Mouse (Mus musculus): Measurements from ENCODE around the gene Drc3. TPM values are rescaled to one million over a fixed set of nuclear protein-coding genes. Genes with fewer than 3 reads are reported as not detected.

The Drc3 gene
- total and polyA plus RNA-seq, 2 experiments from 2014 or later, result 8.6 to 9.2 TPM

DNA sequence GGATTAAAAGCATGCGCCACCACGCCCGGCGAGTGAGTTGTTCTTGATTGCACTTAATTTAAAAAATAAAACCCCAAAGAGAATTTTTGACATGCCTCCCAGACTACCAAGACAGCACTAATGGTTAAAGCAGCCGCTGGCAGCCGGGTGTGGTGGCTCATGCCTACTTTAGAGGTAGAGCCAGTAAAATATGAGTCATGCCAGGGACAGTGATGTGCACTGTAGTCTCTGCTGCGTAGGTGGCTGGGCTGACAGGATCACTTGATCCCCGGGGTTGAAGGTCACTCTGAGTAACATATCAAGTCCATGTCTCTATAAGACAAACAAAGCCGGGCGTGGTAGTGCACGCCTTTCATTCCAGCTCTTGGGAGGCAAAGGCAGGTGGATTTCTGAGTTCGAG lies 13.8 kb upstream of the Drc3 start:
- no peak for ATAC-seq (ENCODE audit: low FRiP score)
- DNase-seq (ENCODE audit: low spot score), result no peak
- no peak overlapping the region for H3K9ac ChIP-seq (replicated peaks; ENCODE audit: low read length, poor library complexity, severe bottlenecking)

DNA sequence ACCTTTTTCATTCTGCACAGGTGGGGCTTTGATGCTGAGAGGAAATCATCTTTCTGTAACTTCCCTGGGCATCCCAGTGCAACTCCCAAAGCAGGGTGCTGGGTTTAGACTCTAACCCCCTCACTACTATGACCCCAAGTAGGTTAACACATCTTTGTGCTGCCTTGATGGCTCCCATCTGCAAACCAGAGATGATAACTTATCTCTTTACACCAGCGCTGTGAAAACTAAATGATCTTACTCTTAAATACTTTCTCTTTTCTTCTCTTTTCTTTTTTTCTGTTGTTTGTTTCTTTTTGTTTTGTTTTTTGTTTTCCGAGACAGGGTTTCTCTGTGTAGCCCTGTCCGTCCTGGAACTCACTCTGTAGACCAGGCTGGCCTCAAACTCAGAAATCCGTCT lies 7.3 kb upstream of the Drc3 start:
- no peak for TF ChIP-seq CTCF (IDR thresholded peaks at IDR 0.05)

More for the DNA sequence above, 13.8 kb upstream of the Drc3 start:
- Histone ChIP-seq H3K27me3 (ENCODE audit: insufficient read depth, low read length) (no peaks in the 10 kb centered on the region), H3K27ac (ENCODE audit: low read depth, low read length) (no peak overlapping the region), H3K4me2 (ENCODE audit: low read depth, low read length, poor library complexity, severe bottlenecking) (no peak overlapping the region), H3K9me3 (ENCODE audit: low read length) (no peaks in the 10 kb centered on the region), H3K36me3 (ENCODE audit: insufficient read depth, low read length) (no peaks in the 10 kb centered on the region; the same call in 1 of the 2 replicates), H3K4me3 (ENCODE audit: low read depth, low read length) (no peak overlapping the region), H3K4me1 (ENCODE audit: insufficient read depth, low read length) (no peaks in the 10 kb centered on the region)
- 95% methylated on average over 12 of the region's 12 CpGs for WGBS
- no peak for TF ChIP-seq CTCF (IDR thresholded peaks at IDR 0.05)

DNA sequence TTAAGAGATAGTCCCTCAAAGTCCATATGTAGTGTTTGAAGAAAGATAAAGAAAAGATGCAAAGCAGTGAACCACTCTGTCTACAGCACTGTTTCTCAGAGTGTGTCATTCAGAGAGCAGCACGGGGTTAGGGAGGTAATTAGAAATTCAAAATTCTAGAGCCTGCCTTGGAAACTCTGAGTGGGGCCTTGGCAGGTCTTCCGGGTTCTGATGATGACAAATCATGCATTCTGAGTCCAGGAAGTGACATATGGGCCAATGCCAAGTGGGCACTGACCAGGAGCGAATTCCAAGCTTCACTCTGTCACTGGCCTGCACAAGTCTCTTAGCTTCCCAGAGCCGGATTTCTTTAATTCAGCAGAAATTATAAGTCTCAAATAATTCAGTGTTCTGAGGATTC lies 6.6 kb upstream of the Drc3 start:
- Histone ChIP-seq H3K27ac (ENCODE audit: low read depth, low read length) (no peak overlapping the region), H3K4me3 (ENCODE audit: low read depth, low read length) (no peak overlapping the region), H3K9me3 (ENCODE audit: low read length) (no peaks in the 10 kb centered on the region), H3K4me1 (ENCODE audit: insufficient read depth, low read length) (peaks cover 4% of the 10 kb centered on the region; the same call in 1 of the 2 replicates), H3K27me3 (ENCODE audit: insufficient read depth, low read length) (no peaks in the 10 kb centered on the region), H3K9ac (replicated peaks; ENCODE audit: low read length, poor library complexity, severe bottlenecking) (no peak overlapping the region), H3K36me3 (ENCODE audit: insufficient read depth, low read length) (no peaks in the 10 kb centered on the region), H3K4me2 (ENCODE audit: low read depth, low read length, poor library complexity, severe bottlenecking) (no peak overlapping the region)
- 60% methylated on average over 4 of the region's 4 CpGs for WGBS
- TF ChIP-seq CTCF (IDR thresholded peaks at IDR 0.05), result no peak
- ATAC-seq (ENCODE audit: low FRiP score), result no peak
- peak; percentile 70 for DNase-seq (ENCODE audit: low spot score)

More for the DNA sequence above, 7.3 kb upstream of the Drc3 start:
- Histone ChIP-seq H3K9me3 (ENCODE audit: low read length) (no peaks in the 10 kb centered on the region), H3K4me3 (ENCODE audit: low read depth, low read length) (no peak overlapping the region), H3K4me1 (ENCODE audit: insufficient read depth, low read length) (no peaks in the 10 kb centered on the region), H3K27me3 (ENCODE audit: insufficient read depth, low read length) (no peaks in the 10 kb centered on the region), H3K9ac (replicated peaks; ENCODE audit: low read length, poor library complexity, severe bottlenecking) (no peak overlapping the region), H3K36me3 (ENCODE audit: insufficient read depth, low read length) (no peaks in the 10 kb centered on the region), H3K4me2 (ENCODE audit: low read depth, low read length, poor library complexity, severe bottlenecking) (no peak overlapping the region), H3K27ac (ENCODE audit: low read depth, low read length) (no peak overlapping the region)
- 78% methylated on average over 4 of the region's 4 CpGs for WGBS
- DNase-seq (ENCODE audit: low spot score) (no peak), ATAC-seq (ENCODE audit: low FRiP score) (no peak)

DNA sequence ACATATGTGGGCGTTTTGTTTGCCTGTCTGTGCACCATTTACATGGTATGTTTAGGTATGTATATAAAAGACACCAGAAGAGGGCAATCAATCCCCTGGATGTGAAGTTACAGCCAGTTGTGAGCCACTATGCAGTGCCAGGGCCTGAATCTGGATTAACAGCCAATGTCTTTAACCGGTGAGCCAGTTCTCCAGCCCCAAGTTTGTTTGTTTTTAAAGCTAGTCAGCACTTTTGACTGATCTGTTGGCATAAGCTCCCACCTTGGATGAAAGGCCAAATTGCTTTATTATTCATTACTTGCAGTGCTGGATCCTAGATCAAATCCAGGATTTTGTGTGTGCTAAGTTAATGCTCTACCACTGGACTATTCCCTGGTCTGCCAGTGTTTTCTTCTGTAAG lies 1.7 kb upstream of the Drc3 start:
- 57% methylated on average over 2 of the region's 2 CpGs for whole genome bisulfite sequencing
- H3K27ac ChIP-seq (ENCODE audit: low read depth, low read length), result peak overlapping the region; percentile 57; the same call in 1 of the 2 replicates
- peak overlapping the region; percentile 55; the same call in 1 of the 2 replicates for H3K9ac ChIP-seq (replicated peaks; ENCODE audit: low read length, poor library complexity, severe bottlenecking)
- H3K36me3 ChIP-seq (ENCODE audit: insufficient read depth, low read length), result no peaks in the 10 kb centered on the region
- peaks cover 8% of the 10 kb centered on the region; the same call in 1 of the 2 replicates for H3K4me1 ChIP-seq (ENCODE audit: insufficient read depth, low read length)
- ATAC-seq (ENCODE audit: low FRiP score) (no peak), DNase-seq (ENCODE audit: low spot score) (peak; percentile 33)
- peak overlapping the region; percentile 90 for H3K4me2 ChIP-seq (ENCODE audit: low read depth, low read length, poor library complexity, severe bottlenecking)
- H3K27me3 ChIP-seq (ENCODE audit: insufficient read depth, low read length), result no peaks in the 10 kb centered on the region
- TF ChIP-seq CTCF (IDR thresholded peaks at IDR 0.05), result peak; percentile 49
- no peaks in the 10 kb centered on the region for H3K9me3 ChIP-seq (ENCODE audit: low read length)
- peak overlapping the region; percentile 52; the same call in 1 of the 2 replicates for H3K4me3 ChIP-seq (ENCODE audit: low read depth, low read length)

- TF ChIP-seq CTCF (IDR thresholded peaks at IDR 0.05), result no peak
- WGBS, result 20% methylated on average over 11 of the region's 11 CpGs
- Histone ChIP-seq H3K9ac (replicated peaks; ENCODE audit: low read length, poor library complexity, severe bottlenecking) (peak overlapping the region; percentile 55), H3K4me3 (ENCODE audit: low read depth, low read length) (peak overlapping the region; percentile 52), H3K27me3 (ENCODE audit: insufficient read depth, low read length) (no peaks in the 10 kb centered on the region), H3K4me2 (ENCODE audit: low read depth, low read length, poor library complexity, severe bottlenecking) (peak overlapping the region; percentile 90), H3K36me3 (ENCODE audit: insufficient read depth, low read length) (no peaks in the 10 kb centered on the region), H3K27ac (ENCODE audit: low read depth, low read length) (peak overlapping the region; percentile 57), H3K9me3 (ENCODE audit: low read length) (no peaks in the 10 kb centered on the region), H3K4me1 (ENCODE audit: insufficient read depth, low read length) (peaks cover 8% of the 10 kb centered on the region; the same call in 1 of the 2 replicates)
- no peak for ATAC-seq (ENCODE audit: low FRiP score)
- DNase-seq (ENCODE audit: low spot score), result peak; percentile 52
Measured at GRCm38 (mm10) chr11:60351925-60352371, 1.2 kb upstream of the Drc3 start.

DNA sequence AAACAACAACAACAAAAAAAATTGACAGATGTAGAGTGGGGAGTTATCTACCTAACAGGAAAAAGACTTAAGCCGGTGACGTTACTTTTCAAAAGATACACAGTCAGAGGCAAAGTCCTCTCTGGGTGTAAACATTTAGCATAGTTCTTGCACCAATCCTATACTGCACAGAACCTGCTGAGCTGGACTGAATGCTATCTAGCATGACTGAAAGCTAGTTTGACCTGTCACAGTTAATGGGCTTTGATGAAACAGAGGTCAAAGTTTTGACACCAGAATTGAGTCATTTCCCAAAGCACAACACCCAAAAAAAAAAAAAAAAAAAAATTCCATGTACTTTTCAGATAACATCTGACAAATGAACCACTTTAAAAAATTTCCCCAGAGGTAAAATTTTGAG lies 2.8 kb downstream of the Drc3 start:
- Histone ChIP-seq H3K4me2 (ENCODE audit: low read depth, low read length, poor library complexity, severe bottlenecking) (no peak overlapping the region), H3K27ac (ENCODE audit: low read depth, low read length) (no peak overlapping the region)

More for the DNA sequence above, 2.8 kb downstream of the Drc3 start:
- H3K4me3 ChIP-seq (ENCODE audit: low read depth, low read length), result no peak overlapping the region
- TF ChIP-seq CTCF (IDR thresholded peaks at IDR 0.05), result no peak
- H3K36me3 ChIP-seq (ENCODE audit: insufficient read depth, low read length), result no peaks in the 10 kb centered on the region
- no peaks in the 10 kb centered on the region for H3K27me3 ChIP-seq (ENCODE audit: insufficient read depth, low read length)
- H3K9me3 ChIP-seq (ENCODE audit: low read length), result no peaks in the 10 kb centered on the region
- peaks cover 8% of the 10 kb centered on the region; the same call in 1 of the 2 replicates for H3K4me1 ChIP-seq (ENCODE audit: insufficient read depth, low read length)
- H3K9ac ChIP-seq (replicated peaks; ENCODE audit: low read length, poor library complexity, severe bottlenecking), result no peak overlapping the region
- 91% methylated on average over 2 of the region's 2 CpGs for WGBS
- no peak for DNase-seq (ENCODE audit: low spot score)
- no peak for ATAC-seq (ENCODE audit: low FRiP score)
